Comparison of ENCODE assay signal across 8 mouse cellular contexts in genomic region chr3:84952585-84953187, GRCm38 (mm10).
DNase-seq lines count a peak whose midpoint lies in the region; ATAC-seq and TF ChIP-seq lines count a peak whose summit lies in the region.

No protein-coding gene starts in this region.

- H3K4me1 ChIP-seq in cerebellum, adult 2 months (ENCODE audit: control insufficient read depth, insufficient read depth, low read length): peaks cover 1% of the 10 kb centered on the region; the same call in 1 of the 2 replicates
- no peaks in the 10 kb centered on the region; the same call in 1 of the 2 replicates for H3K4me1 ChIP-seq in lung, embryonic 15.5 days
- H3K4me1 ChIP-seq in intestine, embryonic 16.5 days (ENCODE audit: control insufficient read depth, insufficient read depth, low read length): no peaks in the 10 kb centered on the region
- H3K4me1 ChIP-seq in stomach, embryonic 15.5 days: no peaks in the 10 kb centered on the region

- ATAC-seq in lung, embryonic 15.5 days (ENCODE audit: borderline replicate concordance, extremely low read depth, low FRiP score, low TSS enrichment): peak; percentile 19; the same call in 1 of the 2 replicates
- ATAC-seq in intestine, embryonic 16.5 days: no peak
- no peak for ATAC-seq in stomach, embryonic 15.5 days (ENCODE audit: insufficient read depth, low FRiP score, low read depth)
- no peak for ATAC-seq in megakaryocyte progenitor cell, adult 5-6 weeks (replicated peaks; ENCODE audit: poor library complexity)

- H3K4me2 ChIP-seq in lung, embryonic 15.5 days: peak overlapping the region; percentile 69
- H3K4me2 ChIP-seq in intestine, embryonic 16.5 days (ENCODE audit: low read depth, low read length): peak overlapping the region; percentile 62
- peak overlapping the region; percentile 62 for H3K4me2 ChIP-seq in stomach, embryonic 15.5 days

- peak overlapping the region; percentile 99 for H3K27ac ChIP-seq in cerebellum, adult 2 months (ENCODE audit: insufficient read depth, low read length)
- H3K27ac ChIP-seq in lung, embryonic 15.5 days: peak overlapping the region; percentile 70
- peak overlapping the region; percentile 65 for H3K27ac ChIP-seq in intestine, embryonic 16.5 days (ENCODE audit: low read length)
- peak overlapping the region; percentile 83 for H3K27ac ChIP-seq in stomach, embryonic 15.5 days

- no peak for DNase-seq in cerebellum, adult 2 months
- no peak for DNase-seq in cerebellum, postnatal 4 days (ENCODE audit: low spot score in 2 of 2)
- DNase-seq in lung, postnatal 25 days (ENCODE audit: low spot score): no peak
- no peak for DNase-seq in left cerebral cortex, postnatal 25 days (ENCODE audit: low spot score in 2 of 2)

- H3K36me3 ChIP-seq in lung, embryonic 15.5 days: no peaks in the 10 kb centered on the region
- no peaks in the 10 kb centered on the region for H3K36me3 ChIP-seq in intestine, embryonic 16.5 days (ENCODE audit: control insufficient read depth, insufficient read depth, low read length)
- no peaks in the 10 kb centered on the region for H3K36me3 ChIP-seq in stomach, embryonic 15.5 days

- H3K9ac ChIP-seq in lung, embryonic 15.5 days: peak overlapping the region; percentile 31
- H3K9ac ChIP-seq in intestine, embryonic 16.5 days (ENCODE audit: low read depth, low read length): peak overlapping the region; percentile 64
- peak overlapping the region; percentile 30; the same call in 1 of the 2 replicates for H3K9ac ChIP-seq in stomach, embryonic 15.5 days

- TF ChIP-seq POLR2A in cerebellum, adult 2 months (IDR thresholded peaks at IDR 0.05; ENCODE audit: borderline replicate concordance, insufficient read depth, low read length): no peak

- no peak for TF ChIP-seq CTCF in cerebellum, adult 2 months (IDR thresholded peaks at IDR 0.05; ENCODE audit: borderline replicate concordance, insufficient read depth, low read depth, low read length)

- H3K27me3 ChIP-seq in cerebellum, adult 2 months (ENCODE audit: control insufficient read depth, insufficient read depth, low read length): no peaks in the 10 kb centered on the region
- no peaks in the 10 kb centered on the region for H3K27me3 ChIP-seq in lung, embryonic 15.5 days
- no peaks in the 10 kb centered on the region for H3K27me3 ChIP-seq in intestine, embryonic 16.5 days (replicated peaks; ENCODE audit: control insufficient read depth, insufficient read depth, low read length)
- H3K27me3 ChIP-seq in stomach, embryonic 15.5 days (replicated peaks): no peaks in the 10 kb centered on the region

- 3% methylated on average over 7 of the region's 7 CpGs for WGBS in cerebellum, adult 2 months
- WGBS in lung, embryonic 15.5 days: 39% methylated on average over 7 of the region's 7 CpGs
- 45% methylated on average over 7 of the region's 7 CpGs for WGBS in intestine, embryonic 16.5 days
- 46% methylated on average over 7 of the region's 7 CpGs for WGBS in stomach, embryonic 15.5 days

- no peaks in the 10 kb centered on the region for H3K9me3 ChIP-seq in lung, embryonic 15.5 days
- H3K9me3 ChIP-seq in intestine, embryonic 16.5 days (ENCODE audit: control insufficient read depth, low read length): no peaks in the 10 kb centered on the region
- no peaks in the 10 kb centered on the region for H3K9me3 ChIP-seq in stomach, embryonic 15.5 days

- intact Hi-C loops in left cerebral cortex, postnatal 25 days (cut with DNase I): loop anchor here (1.0 to 5.0 kb wide), 2 partner anchors 417 to 620 kb away; partner anchors contain the start of gene Gatb

- H3K4me3 ChIP-seq in cerebellum, adult 2 months (replicated peaks; ENCODE audit: insufficient read depth, low read depth, low read length): peak overlapping the region; percentile 99
- H3K4me3 ChIP-seq in lung, embryonic 15.5 days: peak overlapping the region; percentile 42
- peak overlapping the region; percentile 45 for H3K4me3 ChIP-seq in intestine, embryonic 16.5 days (ENCODE audit: low read length)
- H3K4me3 ChIP-seq in stomach, embryonic 15.5 days (replicated peaks): peak overlapping the region; percentile 44

Comparison
In these comparisons a context has a peak if more than half of its experiments do, and no peak if none do; other contexts are left out.
1. H3K4me3 ChIP-seq: peak in every context shown above with its lines; median percentile 99 in cerebellum, adult 2 months; 45 in intestine, embryonic 16.5 days; 44 in stomach, embryonic 15.5 days; 42 in lung, embryonic 15.5 days.